Mouse (Mus musculus) Patski (cell line): ENCODE measurements at regions not wholly inside any gene's neighbourhood (a gene's known extent, or its start where the extent isn't known, plus 50 kb on each side); places are given as distances from the start of the nearest gene placed in this dataset.

Experiments used
- ATAC-seq: fragments of 100-300 bp; one replicate; pipeline ENCODE4 v1.8.0; 2021
- CTCF ChIA-PET: fragments of 350-600 bp; sonication (Branson Sonifier 250); formaldehyde crosslinking; loops from one replicate; lab custom pipeline; 2022; ENCODE audit warnings: inconsistent platforms; lab: Charles Lee
- POLR2A ChIA-PET: fragments of 350-600 bp; sonication (Branson Sonifier 250); formaldehyde crosslinking; loops from one replicate; lab custom pipeline; 2022; ENCODE audit warnings: antibody characterized with exemption, inconsistent platforms; lab: Charles Lee
- DNase-seq: peaks from one replicate; pipeline ENCODE4 v3.0.0-alpha.2; 2011; ENCODE audit warnings: low read depth, low spot score
- H3K27me3 ChIP-seq: fragments of 371-371 bp; one replicate; pipeline ENCODE4 v1.5.1; 2021
- CTCF ChIP-seq: fragments of 100-300 bp; IDR thresholded peaks from one replicate; pipeline ENCODE4 v1.5.1; 2021
- in situ Hi-C: fragments of 300-500 bp; cut with MboI; formaldehyde crosslinking; loops from 3 replicates; pipeline ENCODE4 v1.11.1; 2018; ENCODE audit warnings: low pct_unique_long_range_greater_than_20kb, mixed read lengths

- in situ Hi-C loops: no loop called here
- DNase-seq: no peak
- no peak for ATAC-seq
- TF ChIP-seq CTCF: no peak
- ChIA-PET CTCF (interaction anchor here (0.8 kb wide), 1 partner anchor 18 kb away, joined by 3 read pairs; no protein-coding TSS in a partner anchor), POLR2A (no interaction called here)
- H3K27me3 ChIP-seq: peaks cover 13% of the 10 kb centered on the region
Measured at GRCm38 (mm10) chr3:26465158-26465557, 132.9 kb upstream of the Nlgn1 start.

- POLR2A ChIA-PET: interaction anchor here (0.6 kb wide), 1 partner anchor 410 kb away, joined by 8 read pairs; no protein-coding TSS in a partner anchor
- DNase-seq (no peak), ATAC-seq (no peak)
- in situ Hi-C loops: no loop called here
- peaks cover 11% of the 10 kb centered on the region for H3K27me3 ChIP-seq
- CTCF ChIA-PET: interaction anchor here (1.2 kb wide), 1 partner anchor 13 kb away, joined by 3 read pairs; no protein-coding TSS in a partner anchor
- TF ChIP-seq CTCF: no peak
Measured at GRCm38 (mm10) chr3:26454921-26455320, 122.7 kb upstream of the Nlgn1 start.

GRCm38 (mm10) chr3:26437800-26438404 lies 105.6 kb upstream of the Nlgn1 start:
- ChIA-PET POLR2A (no interaction called here), CTCF (interaction anchor here (1.4 kb wide), 1 partner anchor 8 kb away, joined by 3 read pairs; no protein-coding TSS in a partner anchor)
- DNase-seq: no peak

More at GRCm38 (mm10) chr3:26437800-26438404, 105.6 kb upstream of the Nlgn1 start:
- ATAC-seq: no peak
- no peak for TF ChIP-seq CTCF
- no peaks in the 10 kb centered on the region for H3K27me3 ChIP-seq
- in situ Hi-C loops: no loop called here
